Mouse (Mus musculus) liver, embryonic 14.5 days (tissue): ENCODE measurements around the gene Tbl1x. TPM values are rescaled to one million over a fixed set of nuclear protein-coding genes. Genes with fewer than 3 reads are reported as not detected.
A peak's percentile ranks its signal among the peaks of the same experiment; 100 is the strongest.

Source experiments
- ATAC-seq: fragments of 200-750 bp; cut with Nextera tagmentation; 2 replicates; pipeline ENCODE4 v1.8.0; 2017; ENCODE audit warnings: moderate number of reproducible peaks, mild to moderate bottlenecking, moderate library complexity; ENCODE audit not compliant: insufficient read depth
- DNase-seq, 3 experiments: peaks; one replicate each; pipeline ENCODE4 v3.0.0-alpha.2; 2012 to 2013; ENCODE audit warnings: low read depth in 3 of 3, low spot score in 3 of 3
- H3K27ac ChIP-seq: fragments of 300-500 bp; sonication (generic); 2 replicates; pipeline ENCODE4 v1.5.1; 2014; ENCODE audit warnings: moderate library complexity, mild to moderate bottlenecking, control low read depth, inconsistent platforms
- H3K27me3 ChIP-seq: fragments of 300-500 bp; sonication (generic); 2 replicates; pipeline ENCODE4 v1.6.1; 2014; ENCODE audit warnings: mild to moderate bottlenecking, low read length, moderate library complexity; ENCODE audit not compliant: control insufficient read depth, insufficient read depth
- H3K36me3 ChIP-seq: fragments of 300-500 bp; sonication (generic); replicated peaks from 2 replicates; pipeline ENCODE4 v1.6.1; 2014; ENCODE audit warnings: low read depth; ENCODE audit not compliant: control insufficient read depth, insufficient read depth
- H3K4me1 ChIP-seq, 2 experiments: fragments of 200-500 bp in 1 of 2; fragments of 300-500 bp in 1 of 2; sonication (generic) in 1 of 2; replicated peaks; 2 replicates each; pipeline ENCODE4 v1.6.1; 2012 to 2014; ENCODE audit warnings: antibody characterized with exemption in 1 of 2, inconsistent platforms in 1 of 2, low read length in 1 of 2; ENCODE audit not compliant: control insufficient read depth in 2 of 2, insufficient read depth in 2 of 2
- H3K4me2 ChIP-seq: fragments of 300-500 bp; sonication (generic); 2 replicates; pipeline ENCODE4 v1.6.1; 2014; ENCODE audit warnings: low read depth, mild to moderate bottlenecking, control low read depth, moderate library complexity
- H3K4me3 ChIP-seq, 2 experiments: fragments of 200-500 bp in 1 of 2; fragments of 300-500 bp in 1 of 2; sonication (generic) in 1 of 2; 2 replicates each; pipeline ENCODE4 v1.5.1; 2012 to 2014; ENCODE audit warnings: low read depth in 2 of 2, low read length in 2 of 2, mild to moderate bottlenecking in 2 of 2, control low read depth in 1 of 2, inconsistent platforms in 1 of 2, moderate library complexity in 1 of 2; ENCODE audit not compliant: insufficient read depth in 1 of 2
- H3K9ac ChIP-seq: fragments of 300-500 bp; sonication (generic); replicated peaks from 2 replicates; pipeline ENCODE4 v1.6.1; 2014; ENCODE audit warnings: mild to moderate bottlenecking, control low read depth, moderate library complexity
- H3K9me3 ChIP-seq: fragments of 300-500 bp; sonication (generic); 2 replicates; pipeline ENCODE4 v1.6.1; 2016; ENCODE audit warnings: low read length, mixed read lengths; ENCODE audit not compliant: control insufficient read depth
- CTCF ChIP-seq: IDR thresholded peaks from 2 replicates; pipeline ENCODE4 v1.5.1; 2016; ENCODE audit warnings: antibody characterized with exemption, low read depth, control low read depth
- EP300 ChIP-seq: IDR thresholded peaks from 2 replicates; pipeline ENCODE4 v1.6.1; 2016; ENCODE audit warnings: antibody characterized with exemption, low read depth
- WGBS: fragments of 180-500 bp; shearing (Covaris S2); extraction: QIAGEN DNeasy Blood & Tissue Kit; methylation state at CpG from one replicate; pipeline ENCODE4 v1.1.7; 2014; ENCODE audit not compliant: insufficient replicate concordance; 5-methylcytosine and 5-hydroxymethylcytosine counted together
- polyA plus RNA-seq, 2 experiments: library from polyadenylated mRNA; depleted of rRNA in 1 of 2; stranded (reverse) in 1 of 2; unstranded in 1 of 2; fragments of >200 nt; fragmentation: Nextera tagmentation in 1 of 2; extraction: Ambion mirVana in 1 of 2; gene quantifications; 2 replicates each; pipeline versions ENCODE4 v1.2.1 to v1.2.3; 2012 to 2014

Gene Tbl1x
- polyA plus RNA-seq (2012; rRNA removed) (6.4 and 7.6 TPM in 2 replicates), polyA plus RNA-seq (2014; fragmentation: Nextera tagmentation; extraction: Ambion mirVana) (14.2 and 18.6 TPM in 2 replicates)

- peak; percentile 27 to 47 (median 36) for DNase-seq
- WGBS: 15% methylated on average over 60 of the region's 76 CpGs
- TF ChIP-seq EP300 (no peak), CTCF (peak; percentile 32; the same call in 1 of the 2 replicates)
- Histone ChIP-seq H3K4me1 (peaks cover 2% of the 10 kb centered on the region in 2 experiments; a peak in 3 of 4 replicates), H3K27me3 (no peaks in the 10 kb centered on the region), H3K36me3 (no peaks in the 10 kb centered on the region), H3K4me2 (peak within 1 kb of the TSS; percentile 75), H3K27ac (peak within 1 kb of the TSS; percentile 47), H3K9me3 (no peaks in the 10 kb centered on the region), H3K9ac (peak within 1 kb of the TSS; percentile 70), H3K4me3 (peak within 1 kb of the TSS; percentile 71 to 74)
- peak; percentile 74 for ATAC-seq
Measured at GRCm38 (mm10) chrX:77510371-77511300, at the start of gene Tbl1x. Gene Tbl1x, plus strand, starts transcription at chrX:77511013.

GRCm38 (mm10) chrX:77469216-77469615 lies 41.6 kb upstream of the Tbl1x start:
- Histone ChIP-seq H3K27ac (no peak overlapping the region), H3K9ac (no peak overlapping the region), H3K4me1 (peaks cover 0 to 2% of the 10 kb centered on the region in 2 experiments; a peak in 1 of 4 replicates), H3K4me3 (no peak overlapping the region), H3K36me3 (no peaks in the 10 kb centered on the region), H3K9me3 (no peaks in the 10 kb centered on the region), H3K27me3 (no peaks in the 10 kb centered on the region), H3K4me2 (no peak overlapping the region)
- 37% methylated on average over 1 of the region's 1 CpGs for WGBS
- TF ChIP-seq EP300 (no peak), CTCF (no peak)
- ATAC-seq: no peak
- no peak for DNase-seq

DNA sequence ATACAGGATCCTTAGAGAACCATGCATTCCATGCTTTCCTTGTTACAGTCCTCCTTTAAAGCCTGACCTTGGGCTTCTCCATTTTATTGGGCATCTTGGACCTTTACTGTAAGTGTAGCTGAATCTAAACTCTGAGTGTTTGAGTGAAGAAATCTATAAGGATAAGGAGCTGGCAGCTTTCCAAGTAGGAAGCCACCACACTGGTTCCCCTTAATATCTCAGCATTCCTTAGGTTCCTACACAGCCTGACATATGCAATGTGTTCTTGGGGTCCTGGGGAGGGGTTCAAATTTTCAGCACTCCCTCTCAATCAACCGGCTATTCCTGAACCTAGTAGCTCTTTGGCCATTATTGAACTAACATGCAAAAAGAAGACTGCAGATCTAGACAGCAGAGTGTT lies 38.0 kb upstream of the Tbl1x start:
- DNase-seq (no peak), ATAC-seq (no peak)
- no peaks in the 10 kb centered on the region for H3K4me1 ChIP-seq
- H3K27ac ChIP-seq: no peak overlapping the region
- WGBS: 67% methylated on average over 1 of the region's 1 CpGs
- no peak overlapping the region for H3K9ac ChIP-seq
- H3K36me3 ChIP-seq: no peaks in the 10 kb centered on the region
- TF ChIP-seq CTCF: no peak
- no peak for TF ChIP-seq EP300
- H3K4me3 ChIP-seq: no peak overlapping the region
- H3K9me3 ChIP-seq: no peaks in the 10 kb centered on the region
- no peaks in the 10 kb centered on the region for H3K27me3 ChIP-seq
- H3K4me2 ChIP-seq: no peak overlapping the region

DNA sequence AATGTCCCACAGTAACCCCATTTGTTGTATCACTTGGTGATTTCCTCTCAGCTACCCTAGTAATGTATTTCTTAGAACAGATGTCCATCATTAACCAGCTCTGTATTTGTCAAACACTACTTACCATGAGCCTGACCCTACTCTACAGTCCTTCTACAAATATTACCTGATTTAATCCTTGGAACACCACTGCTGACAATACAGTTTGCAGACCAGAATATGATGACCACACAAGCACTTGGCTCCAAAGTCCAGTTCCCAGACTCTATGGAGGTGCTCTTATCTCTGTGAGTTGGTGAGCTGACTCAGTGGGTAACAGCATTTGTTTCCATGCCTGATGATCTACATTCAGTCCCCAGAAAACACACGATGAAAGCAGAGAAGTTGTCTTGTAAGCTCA lies 37.3 kb upstream of the Tbl1x start:
- no peak overlapping the region for H3K27ac ChIP-seq
- no peaks in the 10 kb centered on the region for H3K36me3 ChIP-seq
- 44% methylated on average over 1 of the region's 1 CpGs for WGBS
- no peaks in the 10 kb centered on the region for H3K27me3 ChIP-seq
- no peak overlapping the region for H3K4me3 ChIP-seq
- no peak for TF ChIP-seq EP300
- TF ChIP-seq CTCF: no peak
- H3K4me1 ChIP-seq: no peaks in the 10 kb centered on the region
- no peaks in the 10 kb centered on the region for H3K9me3 ChIP-seq
- no peak for DNase-seq
- no peak overlapping the region for H3K9ac ChIP-seq
- H3K4me2 ChIP-seq: no peak overlapping the region
- ATAC-seq: peak; percentile 53; the same call in 1 of the 2 replicates

GRCm38 (mm10) chrX:77474551-77474950 lies 36.3 kb upstream of the Tbl1x start:
- no peak for DNase-seq
- H3K4me3 ChIP-seq: no peak overlapping the region
- H3K36me3 ChIP-seq: no peaks in the 10 kb centered on the region
- H3K27me3 ChIP-seq: no peaks in the 10 kb centered on the region
- ATAC-seq: no peak
- H3K4me1 ChIP-seq: no peaks in the 10 kb centered on the region
- no peak overlapping the region for H3K27ac ChIP-seq
- H3K9ac ChIP-seq: no peak overlapping the region
- 21% methylated on average over 1 of the region's 1 CpGs for WGBS
- no peak for TF ChIP-seq EP300
- no peak for TF ChIP-seq CTCF
- no peak overlapping the region for H3K4me2 ChIP-seq
- H3K9me3 ChIP-seq: no peaks in the 10 kb centered on the region
